Mouse (Mus musculus): ENCODE measurements around the gene Kcnf1. TPM values are rescaled to one million over a fixed set of nuclear protein-coding genes. Genes with fewer than 3 reads are reported as not detected.

Gene Kcnf1
- not detected in 2 replicates for total RNA-seq (2017)

DNA sequence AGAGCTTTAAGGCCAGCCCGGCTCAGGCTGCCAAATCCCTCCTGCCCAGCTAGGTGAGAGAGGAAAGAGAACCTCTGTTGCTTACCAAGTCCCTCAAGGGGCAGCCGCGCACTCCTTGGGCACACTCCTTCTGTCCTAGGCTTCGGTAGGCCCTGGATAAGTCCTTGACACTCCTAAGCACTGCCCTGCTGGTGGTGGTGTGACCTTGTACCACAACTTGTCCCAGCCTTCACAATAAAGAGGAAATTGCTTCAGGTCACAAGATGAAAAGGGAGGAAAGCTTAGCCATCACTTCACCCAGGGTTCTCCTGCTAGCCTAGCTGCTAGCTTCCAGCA lies at the start of gene Kcnf1:
TSS of gene Kcnf1 (minus strand) at position 132 of the 336 bp plus-strand sequence.
- no peak for ATAC-seq (ENCODE audit: extremely low read depth, insufficient number of reproducible peaks, low FRiP score, poor library complexity, severe bottlenecking)

GRCm38 (mm10) chr12:17225012-17225411 lies 48.3 kb upstream of the Kcnf1 start:
- no peak for ATAC-seq (ENCODE audit: extremely low read depth, insufficient number of reproducible peaks, low FRiP score, poor library complexity, severe bottlenecking)

- no peak for ATAC-seq (ENCODE audit: extremely low read depth, insufficient number of reproducible peaks, low FRiP score, poor library complexity, severe bottlenecking)
Observed at GRCm38 (mm10) chr12:17223050-17223449, 46.4 kb upstream of the Kcnf1 start.

DNA sequence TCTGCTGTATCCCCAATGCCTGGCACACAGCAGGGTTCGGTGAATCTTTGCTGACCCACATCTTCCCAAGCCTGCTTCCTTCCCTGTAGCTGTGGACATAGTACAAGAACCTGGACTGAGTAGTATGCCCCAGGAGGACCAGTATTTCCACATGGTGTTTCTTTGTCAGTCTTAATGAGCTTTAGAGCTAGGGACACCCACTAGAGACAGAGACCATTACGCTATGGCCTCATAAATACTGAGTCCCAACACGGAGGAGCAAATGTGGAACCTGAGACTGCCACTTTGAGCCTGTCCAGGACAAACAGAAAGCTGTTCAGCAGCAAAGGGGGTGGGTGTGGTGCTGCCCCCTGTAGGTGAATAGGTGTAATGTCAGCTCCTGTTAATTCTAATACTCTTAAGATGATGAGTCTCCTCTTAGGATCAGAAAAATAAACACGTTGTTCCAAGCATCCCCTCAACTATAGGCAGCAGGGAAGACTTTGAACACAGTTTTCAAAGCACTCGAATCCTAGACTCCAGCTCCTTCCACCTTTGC lies 45.3 kb upstream of the Kcnf1 start:
- no peak for ATAC-seq (ENCODE audit: extremely low read depth, insufficient number of reproducible peaks, low FRiP score, poor library complexity, severe bottlenecking)

GRCm38 (mm10) chr12:17220631-17221030 lies 43.9 kb upstream of the Kcnf1 start:
- no peak for ATAC-seq (ENCODE audit: extremely low read depth, insufficient number of reproducible peaks, low FRiP score, poor library complexity, severe bottlenecking)

DNA sequence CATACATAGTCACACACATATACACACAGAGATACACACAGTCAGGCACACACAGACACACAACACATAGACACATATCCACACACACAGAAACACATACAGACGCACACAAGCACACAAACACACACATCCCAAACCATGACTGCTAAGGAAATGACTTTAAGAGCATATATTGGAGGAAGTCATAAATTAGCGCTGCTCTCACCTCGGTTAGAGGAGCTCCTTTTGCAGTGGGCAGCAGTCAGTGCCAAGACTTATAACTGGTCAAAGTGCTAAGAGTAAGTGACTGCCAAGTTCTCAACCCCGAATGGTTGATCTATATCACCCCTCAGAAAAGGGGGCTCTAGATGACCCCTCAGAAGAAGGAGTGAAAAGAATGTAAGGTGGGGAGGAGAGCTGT lies 42.4 kb upstream of the Kcnf1 start:
- no peak for ATAC-seq (ENCODE audit: extremely low read depth, insufficient number of reproducible peaks, low FRiP score, poor library complexity, severe bottlenecking)

DNA sequence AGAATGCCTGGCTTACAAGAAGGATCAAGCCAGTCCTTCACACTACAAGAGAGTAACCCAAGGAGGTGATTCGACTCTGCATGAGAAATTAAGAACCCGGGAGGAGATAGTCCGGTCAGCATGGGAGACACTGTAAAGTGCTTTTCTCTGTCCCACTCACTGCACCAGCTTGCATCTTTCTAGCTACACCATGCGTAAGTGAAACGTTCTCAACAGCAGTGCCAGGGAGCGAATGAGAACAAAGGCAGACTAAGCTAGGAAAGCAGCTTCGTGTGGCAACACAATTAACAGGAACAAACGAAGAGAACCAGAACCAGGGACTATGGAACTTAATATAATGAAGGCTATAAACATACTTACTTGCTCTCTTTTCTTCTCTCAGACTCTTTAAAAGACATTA lies 41.7 kb upstream of the Kcnf1 start:
- ATAC-seq (ENCODE audit: extremely low read depth, insufficient number of reproducible peaks, low FRiP score, poor library complexity, severe bottlenecking) = no peak

DNA sequence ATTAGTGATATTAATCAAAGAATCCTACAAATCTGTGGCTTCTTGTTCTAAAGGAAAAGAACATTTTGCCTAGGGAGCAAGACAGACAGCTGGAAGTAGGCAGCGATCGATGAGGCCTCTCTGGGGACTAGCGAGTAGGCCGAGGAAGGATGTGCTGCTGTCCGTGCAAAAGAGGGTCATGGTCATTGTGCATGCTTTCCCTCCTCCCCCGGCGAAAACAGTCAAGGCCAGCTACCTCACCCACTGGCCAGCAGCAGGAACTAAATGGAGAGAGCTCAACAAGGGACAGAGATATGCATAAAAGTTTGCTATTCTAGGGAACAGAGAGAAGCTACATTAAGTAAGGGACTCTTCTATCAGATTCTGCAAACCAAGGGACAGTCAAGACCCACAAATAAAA lies 39.1 kb upstream of the Kcnf1 start:
- no peak for ATAC-seq (ENCODE audit: extremely low read depth, insufficient number of reproducible peaks, low FRiP score, poor library complexity, severe bottlenecking)

GRCm38 (mm10) chr12:17202492-17203322 lies 26.0 kb upstream of the Kcnf1 start:
- no peak for ATAC-seq (ENCODE audit: extremely low read depth, insufficient number of reproducible peaks, low FRiP score, poor library complexity, severe bottlenecking)

GRCm38 (mm10) chr12:17198621-17199020 lies 21.9 kb upstream of the Kcnf1 start:
- ATAC-seq (ENCODE audit: extremely low read depth, insufficient number of reproducible peaks, low FRiP score, poor library complexity, severe bottlenecking) = no peak

DNA sequence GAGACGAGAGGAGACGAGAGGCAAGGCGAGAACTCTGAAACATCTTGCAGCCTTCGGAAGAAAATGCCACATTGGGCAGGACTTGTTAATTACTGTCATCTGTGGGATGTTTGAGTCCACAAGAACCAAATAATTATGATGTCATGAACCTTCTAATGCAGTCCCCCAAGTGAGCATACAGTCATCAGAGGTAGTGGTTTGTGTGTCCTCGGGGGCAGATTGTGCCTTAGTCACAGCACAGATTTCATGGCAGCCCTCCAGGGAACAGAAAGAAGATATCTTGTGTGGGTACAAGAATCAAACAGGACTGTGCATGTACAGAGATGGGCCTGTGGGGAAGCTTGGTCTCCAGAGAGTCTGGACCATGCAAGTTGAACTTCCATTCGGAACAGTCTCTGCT lies 17.5 kb upstream of the Kcnf1 start:
- no peak for ATAC-seq (ENCODE audit: extremely low read depth, insufficient number of reproducible peaks, low FRiP score, poor library complexity, severe bottlenecking)

GRCm38 (mm10) chr12:17193311-17193710 lies 16.6 kb upstream of the Kcnf1 start:
- no peak for ATAC-seq (ENCODE audit: extremely low read depth, insufficient number of reproducible peaks, low FRiP score, poor library complexity, severe bottlenecking)

- no peak for ATAC-seq (ENCODE audit: extremely low read depth, insufficient number of reproducible peaks, low FRiP score, poor library complexity, severe bottlenecking)
Observed at GRCm38 (mm10) chr12:17192887-17193286, 16.2 kb upstream of the Kcnf1 start.

GRCm38 (mm10) chr12:17184303-17184775 lies 7.7 kb upstream of the Kcnf1 start:
- no peak for ATAC-seq (ENCODE audit: extremely low read depth, insufficient number of reproducible peaks, low FRiP score, poor library complexity, severe bottlenecking)

GRCm38 (mm10) chr12:17183788-17184187 lies 7.1 kb upstream of the Kcnf1 start:
- ATAC-seq (ENCODE audit: extremely low read depth, insufficient number of reproducible peaks, low FRiP score, poor library complexity, severe bottlenecking) = no peak

DNA sequence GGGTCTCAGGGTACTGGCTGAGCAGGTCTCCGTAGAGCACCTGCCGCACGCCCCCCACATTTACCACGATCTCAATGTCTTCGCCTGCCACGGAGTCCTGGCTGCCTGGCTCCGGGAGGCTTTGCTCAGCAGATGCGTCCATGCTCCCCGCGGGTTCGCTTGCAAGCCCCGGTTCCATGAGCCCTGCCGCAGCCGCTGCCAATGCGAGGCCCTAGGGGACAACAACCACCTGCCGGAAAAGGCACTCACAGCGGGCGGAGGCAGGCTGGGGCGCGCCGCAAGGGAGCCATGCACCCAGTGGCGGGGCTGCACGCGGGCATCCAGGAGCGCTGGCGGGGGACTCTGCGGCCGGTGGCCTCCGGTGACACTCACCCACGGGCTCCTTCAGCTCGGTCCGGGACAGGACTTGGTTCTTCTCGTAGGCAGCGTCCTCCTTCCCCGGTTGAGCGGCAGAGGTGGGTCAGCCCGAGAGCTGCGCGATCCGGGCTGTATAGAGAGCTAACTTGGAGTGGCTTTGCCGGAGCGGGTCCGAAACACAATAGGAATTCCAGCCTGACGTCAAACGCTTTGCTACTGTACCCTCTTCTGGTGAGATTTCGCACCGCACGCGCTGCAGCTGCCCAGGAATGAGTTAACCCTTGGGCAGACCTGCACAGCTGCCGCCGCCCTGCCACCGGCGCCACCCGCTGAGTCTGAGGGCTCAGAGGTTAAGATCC lies 489 bp downstream of the Kcnf1 start:
- ATAC-seq (ENCODE audit: extremely low read depth, insufficient number of reproducible peaks, low FRiP score, poor library complexity, severe bottlenecking) = no peak

GRCm38 (mm10) chr12:17175531-17175951 lies 1.1 kb downstream of the Kcnf1 start:
- no peak for ATAC-seq (ENCODE audit: extremely low read depth, insufficient number of reproducible peaks, low FRiP score, poor library complexity, severe bottlenecking)

- ATAC-seq (ENCODE audit: extremely low read depth, insufficient number of reproducible peaks, low FRiP score, poor library complexity, severe bottlenecking) = no peak
Observed at GRCm38 (mm10) chr12:17175124-17175523, 1.6 kb downstream of the Kcnf1 start.

DNA sequence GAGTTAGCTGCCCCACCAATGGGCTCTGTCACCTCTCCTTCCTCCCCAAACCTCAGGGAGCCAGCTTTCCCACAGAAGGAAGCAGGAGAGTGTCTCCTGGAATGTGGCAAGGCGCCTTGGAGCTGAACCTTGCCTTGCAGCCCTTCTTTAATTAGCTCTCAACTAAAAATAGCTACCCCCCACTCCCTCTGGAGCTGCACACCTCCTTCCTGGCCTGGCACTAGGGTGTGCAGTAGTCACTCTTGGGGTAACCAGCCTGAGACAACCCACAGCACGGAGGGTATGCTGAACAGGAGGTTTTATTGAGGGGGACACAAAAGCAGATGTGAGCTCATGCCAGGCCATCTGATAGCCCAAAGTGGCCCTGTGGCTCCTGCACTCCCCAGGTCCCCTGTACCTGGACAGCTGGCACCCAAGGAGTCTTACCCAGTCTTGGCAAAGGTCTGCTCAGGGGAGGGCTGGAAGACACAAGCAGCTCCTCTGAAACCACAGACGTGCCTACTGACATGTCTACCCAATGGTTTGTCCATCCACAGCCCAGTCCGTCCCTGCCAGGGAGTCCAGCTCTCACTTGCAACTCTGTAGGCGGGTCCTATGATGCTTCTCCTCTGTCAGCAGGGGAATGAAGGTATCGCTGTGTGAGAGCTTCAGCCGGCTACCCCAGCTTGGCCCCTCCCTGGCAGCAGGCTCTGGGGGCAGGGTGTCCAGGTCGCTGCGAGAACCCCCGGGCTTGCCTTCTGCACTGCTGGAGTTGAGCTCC lies 2.4 kb downstream of the Kcnf1 start:
- ATAC-seq (ENCODE audit: extremely low read depth, insufficient number of reproducible peaks, low FRiP score, poor library complexity, severe bottlenecking) = no peak
